Mouse (Mus musculus) right cerebral cortex, postnatal 14 days (tissue): ENCODE measurements around the gene Fmnl2.

ENCODE experiments used
- DNase-seq: peaks from one replicate; pipeline ENCODE4 v3.0.0; 2022

Gene Fmnl2

GRCm38 (mm10) chr2:52990874-52991687, 133.4 kb downstream of the Fmnl2 start:
- DNase-seq, result no peak

- no peak for DNase-seq
Measured at GRCm38 (mm10) chr2:52991688-52992194, 134.1 kb downstream of the Fmnl2 start.

GRCm38 (mm10) chr2:52993241-52993640, 135.6 kb downstream of the Fmnl2 start:
- no peak for DNase-seq

- no peak for DNase-seq
Measured at GRCm38 (mm10) chr2:52994526-52994925, 136.9 kb downstream of the Fmnl2 start.

- no peak for DNase-seq
Measured at GRCm38 (mm10) chr2:52997955-52998750, 140.5 kb downstream of the Fmnl2 start.

GRCm38 (mm10) chr2:52999524-52999969, 141.9 kb downstream of the Fmnl2 start:
- no peak for DNase-seq

- DNase-seq, result no peak
Measured at GRCm38 (mm10) chr2:53000446-53000845, 142.8 kb downstream of the Fmnl2 start.

GRCm38 (mm10) chr2:53006161-53006560, 148.5 kb downstream of the Fmnl2 start:
- no peak for DNase-seq

GRCm38 (mm10) chr2:53007142-53007541, 149.5 kb downstream of the Fmnl2 start:
- peak; percentile 50 for DNase-seq

- DNase-seq, result no peak
Measured at GRCm38 (mm10) chr2:53013051-53013450, 155.4 kb downstream of the Fmnl2 start.

GRCm38 (mm10) chr2:53014451-53014850, 156.8 kb downstream of the Fmnl2 start:
- no peak for DNase-seq

GRCm38 (mm10) chr2:53022982-53023381, 165.3 kb downstream of the Fmnl2 start:
- DNase-seq, result no peak

- DNase-seq, result no peak
Measured at GRCm38 (mm10) chr2:53026056-53026769, 168.6 kb downstream of the Fmnl2 start.

- DNase-seq, result no peak
Measured at GRCm38 (mm10) chr2:53028868-53029267, 171.2 kb downstream of the Fmnl2 start.

GRCm38 (mm10) chr2:53029716-53030431, 172.2 kb downstream of the Fmnl2 start:
- no peak for DNase-seq

- DNase-seq, result no peak
Measured at GRCm38 (mm10) chr2:53030432-53030826, 172.8 kb downstream of the Fmnl2 start.

- no peak for DNase-seq
Measured at GRCm38 (mm10) chr2:53038253-53038652, 180.6 kb downstream of the Fmnl2 start.

GRCm38 (mm10) chr2:53038737-53039136, 181.1 kb downstream of the Fmnl2 start:
- no peak for DNase-seq

- no peak for DNase-seq
Measured at GRCm38 (mm10) chr2:53047031-53047430, 189.4 kb downstream of the Fmnl2 start.

GRCm38 (mm10) chr2:53047749-53048387, 190.2 kb downstream of the Fmnl2 start:
- DNase-seq, result no peak

- DNase-seq, result no peak
Measured at GRCm38 (mm10) chr2:53050376-53050775, 192.7 kb downstream of the Fmnl2 start.

- no peak for DNase-seq
Measured at GRCm38 (mm10) chr2:53051502-53051901, 193.8 kb downstream of the Fmnl2 start.
